Mouse (Mus musculus) CH12.LX (cell line): ENCODE data around the gene Pde11a. TPM values are rescaled to one million over a fixed set of nuclear protein-coding genes. Genes with fewer than 3 reads are reported as not detected.

ENCODE experiments used
- DNase-seq: peaks from one replicate; pipeline ENCODE4 v3.0.0-alpha.2; 2013; ENCODE audit errors: extremely low read depth
- H3K27ac ChIP-seq: 2 replicates; pipeline ENCODE4 v1.5.1; 2012; ENCODE audit warnings: low read depth, mild to moderate bottlenecking, control low read depth, moderate library complexity; ENCODE audit not compliant: insufficient read depth
- H3K27me3 ChIP-seq: replicated peaks from 2 replicates; pipeline ENCODE3; 2012; ENCODE audit warnings: inconsistent platforms
- H3K36me3 ChIP-seq, 2 experiments: replicated peaks in 1 of 2; 2 replicates each; pipeline versions ENCODE3 to v1.6.1; 2012; ENCODE audit warnings: inconsistent platforms in 1 of 2, low read length in 1 of 2, mild to moderate bottlenecking in 1 of 2, mixed read lengths in 1 of 2, moderate library complexity in 1 of 2; ENCODE audit not compliant: control insufficient read depth in 1 of 2, insufficient read depth in 1 of 2
- H3K4me1 ChIP-seq, 2 experiments: 2 replicates each; pipeline ENCODE4 v1.6.1; 2012; ENCODE audit warnings: inconsistent platforms in 1 of 2, moderate library complexity in 1 of 2; ENCODE audit not compliant: insufficient read depth in 2 of 2, control insufficient read depth in 1 of 2
- H3K4me2 ChIP-seq: 2 replicates; pipeline ENCODE4 v1.6.1; 2012; ENCODE audit warnings: low read depth, mild to moderate bottlenecking, control low read depth; ENCODE audit not compliant: poor library complexity, insufficient read depth, severe bottlenecking
- H3K4me3 ChIP-seq, 3 experiments: fragments of 150-350 bp in 1 of 3; sonication (generic) in 1 of 3; replicated peaks in 1 of 3; 2 replicates each; pipeline versions ENCODE3 to v1.5.1; 2011 to 2012; ENCODE audit warnings: low read depth in 2 of 3, low read length in 2 of 3, mild to moderate bottlenecking in 2 of 3, moderate library complexity in 2 of 3, control low read depth in 1 of 3, improper control_type of control experiment in 1 of 3, inconsistent platforms in 1 of 3, mixed read lengths in 1 of 3; ENCODE audit not compliant: poor library complexity in 1 of 3
- H3K79me2 ChIP-seq: replicated peaks from 2 replicates; pipeline ENCODE4 v1.6.1; 2012; ENCODE audit warnings: mild to moderate bottlenecking, moderate library complexity; ENCODE audit not compliant: control insufficient read depth, poor library complexity, insufficient read depth, severe bottlenecking; ENCODE audit errors: extremely low read depth
- H3K9ac ChIP-seq: 2 replicates; pipeline ENCODE4 v1.6.1; 2012; ENCODE audit warnings: low read depth, mild to moderate bottlenecking, control low read depth, moderate library complexity; ENCODE audit not compliant: insufficient read depth
- H3K9me3 ChIP-seq: replicated peaks from 2 replicates; pipeline ENCODE3; 2012; ENCODE audit warnings: low read length, inconsistent platforms, mixed read lengths
- CTCF ChIP-seq, 2 experiments: IDR thresholded peaks in 1 of 2; conservative IDR thresholded peaks in 1 of 2; 2 replicates each; pipeline ENCODE4 v1.5.1; 2011 to 2012; ENCODE audit warnings: low read depth in 2 of 2, low read length in 2 of 2, improper control_type of control experiment in 1 of 2, inconsistent platforms in 1 of 2, mild to moderate bottlenecking in 1 of 2, moderate library complexity in 1 of 2
- GABPA ChIP-seq: IDR thresholded peaks from 2 replicates; pipeline ENCODE4 v1.6.1; 2012; ENCODE audit warnings: low read depth, low read length, improper control_type of control experiment, inconsistent platforms; ENCODE audit not compliant: insufficient replicate concordance
- IRF4 ChIP-seq: IDR thresholded peaks from 2 replicates; pipeline ENCODE4 v1.6.1; 2014; ENCODE audit warnings: low read depth, mild to moderate bottlenecking, inconsistent platforms, low read length, improper control_type of control experiment
- JUN ChIP-seq: IDR thresholded peaks from 2 replicates; pipeline ENCODE4 v1.6.1; 2011; ENCODE audit warnings: low read depth, mild to moderate bottlenecking, low read length, improper control_type of control experiment, moderate library complexity; ENCODE audit not compliant: insufficient read depth
- KAT2A ChIP-seq: IDR thresholded peaks from 2 replicates; pipeline ENCODE4 v1.6.1; 2012; ENCODE audit warnings: low read length, improper control_type of control experiment, inconsistent platforms; ENCODE audit not compliant: insufficient replicate concordance
- MAX ChIP-seq: IDR thresholded peaks from 2 replicates; pipeline ENCODE4 v1.6.1; 2011; ENCODE audit warnings: low read length, improper control_type of control experiment
- MAZ ChIP-seq: IDR thresholded peaks from 2 replicates; pipeline ENCODE4 v1.6.1; 2012; ENCODE audit warnings: low read depth, mild to moderate bottlenecking, inconsistent platforms, low read length, improper control_type of control experiment, moderate library complexity
- MXI1 ChIP-seq: IDR thresholded peaks from 2 replicates; pipeline ENCODE4 v1.6.1; 2011; ENCODE audit warnings: mild to moderate bottlenecking, low read depth, low read length, improper control_type of control experiment
- NELFE ChIP-seq: IDR thresholded peaks from 2 replicates; pipeline ENCODE4 v1.6.1; 2011; ENCODE audit warnings: low read depth, low read length, improper control_type of control experiment
- POLR2A ChIP-seq: IDR thresholded peaks from 2 replicates; pipeline ENCODE4 v1.6.1; 2011; ENCODE audit warnings: low read depth, mild to moderate bottlenecking, improper control_type of control experiment, low read length
- RAD21 ChIP-seq: IDR thresholded peaks from 2 replicates; pipeline ENCODE4 v1.6.1; 2011; ENCODE audit warnings: low read depth, mild to moderate bottlenecking, low read length, improper control_type of control experiment, moderate library complexity
- SMC3 ChIP-seq: IDR thresholded peaks from 2 replicates; pipeline ENCODE4 v1.6.1; 2011; ENCODE audit warnings: low read depth, low read length, improper control_type of control experiment
- TBP ChIP-seq: conservative IDR thresholded peaks from 2 replicates; pipeline ENCODE4 v1.6.1; 2011; ENCODE audit warnings: low read depth, low read length, improper control_type of control experiment
- TCF12 ChIP-seq: IDR thresholded peaks from 2 replicates; pipeline ENCODE4 v1.6.1; 2014; ENCODE audit warnings: low read depth, mild to moderate bottlenecking, inconsistent platforms, low read length, improper control_type of control experiment
- USF2 ChIP-seq: conservative IDR thresholded peaks from 2 replicates; pipeline ENCODE4 v1.6.1; 2011; ENCODE audit warnings: low read depth, low read length, improper control_type of control experiment
- ZMIZ1 ChIP-seq: IDR thresholded peaks from 2 replicates; pipeline ENCODE4 v1.6.1; 2012; ENCODE audit warnings: low read depth, mild to moderate bottlenecking, inconsistent platforms, low read length, improper control_type of control experiment
- ZNF384 ChIP-seq: IDR thresholded peaks from 2 replicates; pipeline ENCODE4 v1.6.1; 2012; ENCODE audit warnings: low read depth, low read length, improper control_type of control experiment, inconsistent platforms
- dilution Hi-C: fragments of 300-500 bp; cut with MboI; formaldehyde crosslinking; loops from 2 replicates; pipeline ENCODE4 v1.14.3; 2020; ENCODE audit warnings: low sequenced_read_pairs; ENCODE audit not compliant: extremely low pct_unique_long_range_greater_than_20kb, extremely low pct_ligation_motif_present
- in situ Hi-C: fragments of 300-500 bp; cut with MboI; formaldehyde crosslinking; loops from 3 replicates; pipeline ENCODE4 v1.14.3; 2019; ENCODE audit warnings: low sequenced_read_pairs, low pct_ligation_motif_present, low pct_unique_long_range_greater_than_20kb, mixed read lengths
- polyA plus RNA-seq: library from polyadenylated mRNA; unstranded; fragments of >175 nt; gene quantifications from 2 replicates; pipeline ENCODE4 v1.2.1, GENCODE M21; 2012; ENCODE audit warnings: low read depth; ENCODE audit not compliant: insufficient read length
- total RNA-seq, 2 experiments: library from RNA; depleted of rRNA; stranded (reverse); fragments of 300-350 nt in 1 of 2; fragments of >200 nt in 1 of 2; gene quantifications; 2 replicates each; pipeline ENCODE4 v1.2.3; 2012 to 2014

Gene Pde11a
- total and polyA plus RNA-seq, 3 experiments = 0.14 to 0.38 (median 0.21) TPM

GRCm38 (mm10) chr2:76042210-76042609, 296.4 kb downstream of the Pde11a start:
- H3K4me1 ChIP-seq = no peaks in the 10 kb centered on the region
- no peak for DNase-seq
- no peaks in the 10 kb centered on the region for H3K36me3 ChIP-seq
- no peaks in the 10 kb centered on the region for H3K79me2 ChIP-seq
- H3K4me3 ChIP-seq = no peak overlapping the region
- TF ChIP-seq KAT2A = no peak
- no peak for TF ChIP-seq MAX
- no peak for TF ChIP-seq ZNF384
- TF ChIP-seq GABPA = no peak
- TF ChIP-seq POLR2A = no peak
- no peak for TF ChIP-seq SMC3
- no peak for TF ChIP-seq TCF12
- no peak for TF ChIP-seq RAD21
- TF ChIP-seq TBP = no peak
- TF ChIP-seq MAZ = no peak
- no peak for TF ChIP-seq ZMIZ1
- TF ChIP-seq NELFE = no peak
- no peak for TF ChIP-seq CTCF (conservative IDR thresholded peaks at IDR 0.05 in 1 of 2, IDR thresholded peaks at IDR 0.05 in 1 of 2; ENCODE audit: low read depth in 2 of 2, low read length in 2 of 2)
- dilution Hi-C loops = no loop called here
- H3K27me3 ChIP-seq = no peaks in the 10 kb centered on the region
- in situ Hi-C loops = no loop called here
- no peaks in the 10 kb centered on the region for H3K9me3 ChIP-seq
- no peak overlapping the region for H3K9ac ChIP-seq
- no peak overlapping the region for H3K27ac ChIP-seq
- H3K4me2 ChIP-seq = no peak overlapping the region

- Histone ChIP-seq H3K27me3 (no peaks in the 10 kb centered on the region), H3K9me3 (no peaks in the 10 kb centered on the region), H3K4me2 (no peak overlapping the region), H3K27ac (no peak overlapping the region), H3K36me3 (no peaks in the 10 kb centered on the region), H3K79me2 (no peaks in the 10 kb centered on the region), H3K4me1 (no peaks in the 10 kb centered on the region), H3K9ac (no peak overlapping the region), H3K4me3 (no peak overlapping the region)
- in situ Hi-C loops (no loop called here), dilution Hi-C loops (no loop called here)
- no peak for DNase-seq
- TF ChIP-seq RAD21 (no peak), MXI1 (no peak), USF2 (no peak), JUN (no peak), IRF4 (no peak)
Measured at GRCm38 (mm10) chr2:76040116-76040515, 298.5 kb downstream of the Pde11a start.
